Mouse (Mus musculus): ENCODE measurements at regions not wholly inside any gene's neighbourhood (a gene's known extent, or its start where the extent isn't known, plus 50 kb on each side); places are given as distances from the start of the nearest gene placed in this dataset.

DNA sequence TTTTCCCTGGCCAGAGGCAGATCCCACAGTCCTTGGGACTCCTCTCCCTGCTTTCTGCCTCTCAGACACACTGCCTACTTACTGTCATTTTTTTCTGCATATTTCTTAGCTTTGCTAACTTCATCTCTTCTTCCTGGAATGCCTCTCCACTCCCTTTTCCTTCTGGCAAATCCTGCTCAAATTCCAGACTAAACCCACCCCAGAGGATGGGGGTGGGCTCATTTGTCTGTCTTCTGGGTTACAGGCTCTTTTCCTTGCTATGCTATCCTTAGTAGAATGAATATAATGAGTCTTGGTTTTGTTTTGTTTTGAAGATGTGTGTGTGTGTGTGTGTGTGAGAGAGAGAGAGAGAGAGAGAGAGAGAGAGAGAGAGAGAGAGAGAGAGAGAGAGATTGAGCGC, 51.9 kb upstream of the Klf9 start:
- DNase-seq (ENCODE audit: low read depth), result no peak

DNA sequence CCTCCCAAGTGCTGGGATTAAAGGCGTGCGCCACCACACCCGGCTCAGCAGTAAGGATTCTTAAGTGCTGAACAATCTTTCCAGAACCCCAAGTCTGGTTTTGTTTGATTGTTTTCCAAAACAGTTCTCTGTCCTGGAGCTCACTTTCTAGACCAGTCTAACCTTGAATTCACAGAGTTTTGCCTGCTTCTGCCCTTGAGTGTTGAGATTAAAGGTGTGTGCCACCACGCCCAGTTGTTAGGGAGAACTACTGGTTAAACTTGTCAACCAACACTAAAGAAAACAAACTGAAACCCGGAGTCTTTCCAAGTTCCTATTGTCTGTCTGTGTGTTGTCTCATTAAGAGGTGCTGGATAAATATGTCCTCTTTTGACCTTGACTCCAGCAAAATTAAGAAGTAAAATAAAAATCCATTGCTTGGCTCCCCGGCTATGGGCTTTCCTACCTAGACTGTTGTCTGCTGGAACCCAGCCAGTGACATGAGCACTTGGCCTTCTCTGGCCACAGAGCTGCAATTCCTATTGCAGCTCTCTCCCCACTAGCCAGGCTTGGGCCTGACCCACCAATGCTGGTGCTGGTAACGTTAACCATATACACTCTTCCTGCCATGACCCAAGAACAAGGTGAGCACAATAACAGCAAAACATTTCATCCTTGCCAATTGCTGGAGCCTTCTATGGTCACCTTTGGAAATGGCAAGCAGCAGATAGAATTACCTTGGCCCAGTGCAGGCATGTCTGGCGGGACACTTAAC, 51.1 kb upstream of the Klf9 start:
- DNase-seq (ENCODE audit: low read depth), result no peak

Data from c-Kit-positive CD71-negative TER-119-negative erythroid progenitor cells, embryonic 14.5 days (primary cell).